Mouse (Mus musculus) liver, embryonic 14.5 days (tissue): ENCODE results near the gene Snx19.

ENCODE experiments used
- CTCF ChIP-seq: IDR thresholded peaks from 2 replicates; pipeline ENCODE4 v1.5.1; 2016; ENCODE audit warnings: antibody characterized with exemption, low read depth, control low read depth
- EP300 ChIP-seq: IDR thresholded peaks from 2 replicates; pipeline ENCODE4 v1.6.1; 2016; ENCODE audit warnings: antibody characterized with exemption, low read depth

GRCm38 (mm10) chr9:30400771-30401170 lies 26.1 kb upstream of the Snx19 start:
- TF ChIP-seq CTCF (no peak), EP300 (no peak)
